Mouse (Mus musculus) ovary, postnatal 10 days (tissue): ENCODE measurements around the gene Zfp28.
"Not testable (repeated sequence)": the region's sequence is repeated elsewhere in the genome, so short reads cannot be mapped to it uniquely, and the experiment has no call there.

Experiments used
- DNase-seq: peaks from one replicate; pipeline ENCODE4 v3.0.0; 2022; ENCODE audit warnings: low spot score

The Zfp28 gene

DNA sequence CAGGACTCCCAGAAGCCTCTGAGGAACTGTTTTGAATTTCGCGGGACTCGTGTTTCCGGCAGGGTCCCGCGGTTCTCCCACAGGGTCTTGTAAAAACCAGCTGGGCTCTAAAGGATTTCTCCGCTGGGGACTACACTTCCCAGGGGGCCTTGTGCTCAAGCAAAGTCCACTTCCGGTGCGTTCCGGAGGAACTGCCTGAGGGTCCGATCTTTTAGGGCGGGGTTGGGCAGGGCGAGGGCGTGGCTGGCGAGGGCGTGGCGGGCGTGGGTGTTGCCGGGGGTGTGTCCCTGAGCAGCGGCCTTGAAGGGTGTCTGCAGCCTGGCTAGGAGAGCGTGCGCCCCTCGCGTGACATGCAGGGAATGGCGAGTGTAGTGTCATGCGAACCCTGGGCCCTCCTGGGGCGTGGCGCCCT, at the start of gene Zfp28:
Zfp28 (plus strand) TSS at position 252 of the 412 bp plus-strand sequence.
- peak; percentile 81 for DNase-seq

DNA sequence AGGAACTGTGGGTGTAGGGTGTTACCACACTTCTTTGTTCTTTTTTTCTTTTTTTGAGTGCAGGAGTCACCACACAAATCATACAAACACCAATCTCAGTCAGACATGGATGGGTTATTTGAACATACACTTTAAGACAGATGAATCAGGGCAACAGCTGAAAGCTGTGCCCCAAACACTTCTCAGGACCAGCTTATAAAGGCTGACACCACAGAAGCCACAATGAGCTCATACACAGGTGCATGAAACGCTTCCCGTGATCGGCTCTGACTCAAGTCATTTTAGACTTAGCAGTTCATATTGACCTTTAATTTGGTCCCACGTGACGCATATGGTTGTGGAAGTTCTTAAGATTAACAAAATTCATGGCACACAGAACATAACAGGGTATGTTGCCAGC, 43.2 kb upstream of the Zfp28 start:
- DNase-seq = no peak

DNA sequence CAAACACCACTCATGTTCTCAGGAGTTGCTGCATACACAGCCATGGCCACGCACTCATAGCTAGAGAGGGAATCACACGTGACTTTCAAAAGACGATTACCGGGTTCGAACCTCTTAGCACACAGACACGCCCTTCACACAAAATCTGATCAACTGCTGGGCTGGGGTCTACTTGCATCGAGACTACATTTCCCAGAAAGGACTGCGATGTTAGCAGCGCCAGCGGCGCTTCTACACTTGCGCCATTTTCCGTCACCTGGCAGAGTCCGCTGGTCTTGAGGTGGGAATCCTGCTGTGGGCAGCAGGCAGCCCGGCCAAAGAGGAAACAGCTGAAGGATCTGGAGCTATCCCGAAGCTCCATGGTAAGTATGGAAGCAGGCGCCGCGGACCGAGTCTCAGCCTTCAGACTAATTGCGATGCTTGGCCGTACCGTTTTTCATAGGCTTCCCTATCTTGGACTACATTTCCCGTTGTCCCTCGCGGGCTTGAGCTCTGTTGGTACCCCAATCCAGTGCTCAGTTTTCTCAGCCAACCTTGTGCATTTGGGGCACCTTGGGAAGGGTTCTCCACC, 39.5 kb upstream of the Zfp28 start, which contains the start of gene Gm3854:
Gm3854 (plus strand) TSS at position 259 of the 571 bp plus-strand sequence.
- DNase-seq = peak; percentile 34

DNA sequence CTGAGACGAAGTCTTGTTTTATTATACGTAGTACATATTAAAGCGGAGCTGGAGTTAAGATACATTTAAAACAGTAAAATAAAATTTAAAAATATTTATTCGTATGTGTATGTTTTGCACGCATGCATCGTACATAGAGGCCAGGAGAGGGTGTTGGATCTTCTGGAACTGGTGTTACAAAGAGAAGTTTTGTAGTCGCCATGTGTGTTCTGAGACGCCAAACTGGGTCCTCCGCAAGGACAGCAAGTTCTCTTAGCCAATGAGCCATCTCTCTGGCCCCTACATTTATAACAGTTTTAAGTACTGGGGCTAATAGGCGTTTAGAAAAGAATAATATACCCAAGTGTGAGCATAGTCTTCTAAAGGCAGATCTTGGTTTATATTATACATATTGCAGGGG, 39.0 kb upstream of the Zfp28 start:
- DNase-seq = no peak

DNA sequence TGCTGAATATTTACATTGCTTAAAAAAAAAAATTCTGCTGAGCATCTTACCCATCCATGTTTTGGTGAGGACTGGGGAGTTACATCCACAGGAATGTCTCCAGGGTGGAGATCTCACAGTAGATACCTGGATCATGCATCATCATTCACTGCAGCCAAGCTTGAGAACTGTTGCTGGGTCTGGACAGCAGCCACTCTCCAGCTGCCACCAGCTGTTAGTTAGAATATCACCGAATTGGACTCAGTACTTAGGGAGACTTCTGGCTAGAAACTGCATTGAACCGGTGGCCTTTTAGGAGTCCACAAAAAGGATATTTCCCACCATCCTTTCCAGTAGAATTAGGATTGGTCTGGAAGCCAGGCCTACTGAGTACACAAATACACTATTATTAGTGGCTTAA, 25.0 kb upstream of the Zfp28 start:
- no peak for DNase-seq

DNA sequence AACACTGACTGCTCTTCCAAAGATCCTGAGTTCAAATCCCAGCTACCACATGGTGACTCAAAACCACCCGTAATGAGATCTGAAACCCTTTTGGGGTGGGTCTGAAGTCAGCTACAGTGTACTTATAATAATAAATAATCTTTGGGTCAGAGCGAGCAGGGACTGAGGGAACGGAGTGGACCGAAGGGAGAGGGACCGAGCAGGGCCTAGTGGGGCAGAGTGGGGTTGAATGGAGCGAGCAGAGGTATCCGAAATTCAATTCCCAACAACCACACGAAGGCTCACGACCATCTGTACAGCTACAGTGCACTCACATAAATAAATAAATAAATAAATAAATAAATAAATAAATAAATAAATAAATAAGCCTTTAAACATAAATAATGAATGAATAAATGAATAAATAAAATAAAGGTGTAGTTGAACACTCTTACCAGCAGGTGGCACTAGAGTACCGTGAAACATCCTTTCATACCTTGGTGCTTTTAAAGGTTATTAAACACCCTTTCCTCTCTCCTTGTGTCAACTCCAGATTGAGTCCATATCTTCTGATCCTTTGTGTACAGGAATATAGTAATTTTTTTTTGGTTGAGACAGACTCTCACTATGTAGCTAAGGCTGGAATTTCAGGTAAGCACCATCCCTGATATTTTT, 24.0 kb upstream of the Zfp28 start:
- no peak for DNase-seq

DNA sequence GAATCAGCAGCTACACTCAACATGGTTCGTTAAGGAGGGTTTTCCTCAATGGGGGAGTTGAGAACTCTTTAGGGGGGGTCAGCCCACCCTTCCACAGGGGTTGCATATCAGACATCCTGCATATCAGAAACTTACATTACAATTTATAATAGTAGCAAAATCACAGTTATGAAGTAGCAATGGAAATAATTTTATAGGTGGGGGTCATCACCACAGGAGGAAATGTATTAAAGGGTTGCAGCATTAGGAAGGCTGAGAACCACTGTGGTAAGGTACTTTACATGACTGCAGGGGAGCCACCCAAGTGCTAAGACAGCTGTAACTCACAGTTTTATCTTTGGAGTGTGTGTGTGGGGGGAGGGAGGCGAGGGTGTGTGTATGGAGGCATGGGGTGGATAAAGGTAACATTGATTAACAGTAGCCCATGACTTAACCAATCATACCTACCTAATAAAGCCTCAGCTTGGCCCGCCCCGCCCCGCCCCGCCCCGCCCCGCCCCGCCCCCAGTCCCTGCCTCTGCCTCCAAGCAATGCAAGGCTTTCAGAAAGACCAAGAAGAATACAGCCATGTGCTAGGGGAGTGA, 22.5 kb upstream of the Zfp28 start:
- no peak for DNase-seq

DNA sequence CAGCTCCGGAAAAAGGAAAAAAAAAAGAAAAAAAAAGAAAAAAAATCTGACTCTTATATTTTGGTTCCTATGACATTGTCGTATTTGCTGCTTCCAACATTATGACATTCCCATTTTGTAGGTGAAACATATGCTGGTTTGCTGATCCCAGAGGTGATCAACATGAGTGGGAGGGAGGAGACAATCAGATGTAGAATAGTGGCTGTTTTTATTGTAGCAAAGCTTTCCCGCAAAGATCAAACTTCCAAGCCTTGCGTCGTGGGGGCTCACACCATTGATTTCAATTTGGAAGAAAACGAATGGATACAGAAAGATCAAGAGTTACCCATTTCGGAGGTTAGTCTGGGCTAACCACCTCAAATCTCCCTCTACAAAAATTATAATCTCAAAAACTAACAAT, 21.3 kb upstream of the Zfp28 start:
- no peak for DNase-seq

DNA sequence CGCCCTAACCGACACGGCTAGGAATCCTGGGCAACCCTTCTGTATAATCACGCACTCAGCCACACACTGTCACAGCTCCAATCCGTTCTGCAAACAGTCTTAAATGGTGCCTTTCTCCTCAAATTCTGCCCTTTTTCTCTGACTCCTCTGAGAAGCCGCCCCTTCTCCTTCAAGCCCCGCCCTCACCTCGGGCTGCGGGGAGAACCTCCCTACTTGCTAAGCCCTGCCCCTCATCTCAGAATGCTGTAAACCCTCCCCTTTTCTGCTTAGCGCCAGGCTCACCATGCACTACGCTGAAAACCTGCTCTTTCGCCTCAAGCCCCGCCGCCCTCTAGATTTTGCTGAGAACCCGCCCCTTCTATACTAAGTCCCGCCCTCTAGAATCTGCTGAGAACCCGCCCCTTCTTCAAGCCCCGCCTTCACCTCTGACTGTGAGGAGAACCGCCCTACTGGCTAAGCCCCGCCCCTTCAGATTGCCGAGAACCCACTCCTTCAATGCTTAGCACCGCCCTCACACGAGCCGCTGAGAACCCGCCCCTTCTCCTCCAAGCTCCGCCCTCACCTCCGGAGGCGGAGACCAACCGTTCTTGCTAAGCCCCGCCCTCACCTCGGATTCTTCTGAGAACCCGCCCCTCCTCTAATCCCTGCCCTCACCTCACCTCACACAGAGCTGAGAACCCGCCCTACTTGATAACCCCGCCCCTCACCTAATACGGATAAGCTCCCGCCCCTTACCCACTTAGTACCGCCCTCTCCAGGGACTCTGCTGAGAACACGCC, 20.6 kb upstream of the Zfp28 start:
- peak; percentile 80 for DNase-seq

DNA sequence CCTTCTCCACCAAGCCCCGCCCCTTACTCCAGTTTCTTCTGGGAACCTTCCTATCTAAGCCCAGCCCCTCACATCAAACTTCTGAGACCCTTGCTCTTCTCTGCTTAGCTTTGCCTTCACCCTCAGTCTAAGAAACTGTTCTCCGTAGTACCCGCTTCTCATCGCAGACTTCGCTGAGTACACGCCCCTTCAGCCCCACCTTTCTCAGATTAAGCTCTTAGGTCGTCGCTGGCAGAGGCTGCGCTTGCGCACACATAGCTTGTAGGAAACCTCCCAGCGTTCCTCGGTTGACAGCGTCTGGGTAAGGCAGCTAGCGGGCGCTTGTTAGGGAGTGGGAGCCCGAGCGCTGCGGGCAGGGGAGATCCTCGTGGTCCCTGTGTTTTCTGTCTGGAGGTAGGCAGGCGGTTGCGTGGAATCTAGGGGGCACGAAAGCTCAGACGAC, 20.0 kb upstream of the Zfp28 start, which contains the start of gene Zfp78:
Zfp78 (plus strand) TSS at position 234 of the 442 bp plus-strand sequence.
- peak; percentile 65 for DNase-seq

DNA sequence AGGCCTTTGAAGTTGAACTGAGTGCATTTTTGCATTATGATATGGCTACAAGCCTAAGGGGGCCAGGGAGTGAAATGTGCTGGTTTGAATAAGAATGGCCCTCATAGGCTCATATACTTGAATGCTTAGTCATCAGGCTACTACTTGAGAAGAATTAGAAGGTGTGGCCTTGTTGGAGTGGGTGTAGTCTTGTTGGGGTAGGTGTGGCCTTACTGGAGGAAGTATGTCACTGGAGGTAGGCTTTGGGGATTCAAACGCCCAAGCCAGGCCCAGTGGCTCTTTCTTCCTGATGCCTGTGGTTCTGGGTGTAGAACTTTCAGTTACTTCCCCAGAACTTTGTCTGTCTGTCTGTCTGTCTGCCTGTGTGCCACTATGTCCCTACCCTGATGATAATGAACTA, 18.3 kb upstream of the Zfp28 start:
- no peak for DNase-seq

DNA sequence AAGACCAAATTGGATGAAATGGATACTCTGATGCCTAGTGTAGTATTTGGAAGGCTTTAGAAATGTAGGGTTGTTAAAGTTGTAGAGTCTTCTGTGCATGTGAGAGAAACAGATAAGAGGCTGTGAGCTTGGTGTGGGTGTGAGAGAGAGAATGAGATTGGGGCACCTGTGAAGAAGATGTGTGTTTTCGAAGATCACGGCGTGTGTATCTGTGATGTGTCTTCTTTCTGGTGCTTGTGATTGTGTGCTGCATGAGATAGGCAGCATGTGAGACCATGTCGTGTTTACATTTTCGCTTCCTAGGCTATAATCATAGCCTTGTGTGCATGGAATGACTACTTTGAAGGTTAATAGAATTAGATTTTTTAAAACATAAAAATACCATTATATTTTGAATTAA, 15.9 kb upstream of the Zfp28 start:
- no peak for DNase-seq

DNA sequence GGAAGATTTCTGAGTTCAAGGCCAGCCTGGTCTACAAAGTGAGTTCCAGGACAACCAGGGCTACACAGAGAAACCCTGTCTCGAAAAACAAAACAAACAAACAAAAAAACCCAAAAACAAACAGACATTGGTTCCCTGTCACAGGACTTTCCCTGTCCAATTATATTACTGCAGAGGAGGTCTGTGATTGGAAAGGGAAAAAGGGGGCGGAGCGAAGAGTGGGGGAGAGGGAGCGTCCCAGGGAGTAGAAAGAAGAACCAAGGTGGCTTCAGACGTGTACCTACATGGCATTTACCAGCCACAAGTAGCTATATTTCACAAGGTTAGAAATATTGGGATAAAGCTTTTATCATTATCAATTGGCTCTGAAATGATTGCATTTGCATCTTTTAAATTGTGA, 14.9 kb upstream of the Zfp28 start:
- DNase-seq = not testable (repeated sequence)

DNA sequence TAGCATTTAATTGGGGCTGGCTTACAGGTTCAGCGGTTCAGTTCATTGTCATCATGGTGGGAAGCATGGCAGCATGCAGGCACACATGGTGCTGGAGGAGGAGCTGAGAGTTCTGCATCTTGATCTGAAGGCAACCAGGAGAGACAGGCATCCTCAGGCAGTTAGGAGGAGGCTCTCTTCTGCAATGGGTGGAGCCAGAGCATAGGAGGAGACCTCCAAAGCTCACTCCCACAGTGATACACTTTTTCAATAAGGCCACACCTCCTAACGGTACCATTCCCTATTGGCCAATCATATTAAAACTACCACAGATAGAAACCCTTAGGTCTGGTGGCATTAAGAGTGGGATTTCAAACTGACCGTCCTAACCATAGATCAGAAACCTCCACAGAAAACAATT, 13.6 kb upstream of the Zfp28 start:
- DNase-seq = no peak

DNA sequence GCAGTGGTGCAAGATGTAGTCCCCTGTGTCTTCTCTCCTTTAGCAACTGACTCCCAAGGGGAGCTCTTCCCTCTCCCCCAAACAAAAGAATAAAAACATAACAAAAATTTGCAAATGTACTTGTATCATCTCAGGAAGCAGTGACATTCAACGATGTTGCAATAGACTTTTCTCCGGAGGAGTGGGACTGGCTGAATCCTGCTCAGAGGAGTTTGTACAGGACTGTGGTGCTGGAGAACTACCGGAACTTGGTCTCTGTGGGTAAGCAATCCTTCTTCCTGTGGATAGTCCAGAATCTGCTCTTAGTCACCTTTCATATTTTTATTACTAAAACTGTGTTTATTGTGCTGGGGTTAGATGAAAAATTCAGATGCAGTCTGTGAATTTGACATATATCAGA, 10.1 kb upstream of the Zfp28 start:
- DNase-seq = no peak

DNA sequence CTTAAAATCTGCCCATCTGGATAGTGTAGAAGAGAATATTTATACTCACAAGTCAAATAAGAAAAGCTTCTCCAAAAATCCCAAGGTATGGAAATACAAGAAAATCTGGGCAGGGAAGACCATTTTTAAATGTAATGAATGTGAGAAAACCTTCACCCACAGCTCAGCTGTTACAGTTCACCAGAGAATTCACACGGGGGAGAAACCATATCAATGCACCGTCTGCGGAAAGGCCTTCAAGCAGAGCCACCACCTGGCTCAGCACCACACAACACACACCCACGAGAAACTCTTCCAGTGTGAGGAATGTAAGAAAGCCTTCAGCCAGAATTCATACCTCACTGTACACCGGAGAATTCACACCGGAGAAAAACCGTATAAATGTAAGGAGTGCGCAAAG, 4.7 kb upstream of the Zfp28 start:
- DNase-seq = no peak

DNA sequence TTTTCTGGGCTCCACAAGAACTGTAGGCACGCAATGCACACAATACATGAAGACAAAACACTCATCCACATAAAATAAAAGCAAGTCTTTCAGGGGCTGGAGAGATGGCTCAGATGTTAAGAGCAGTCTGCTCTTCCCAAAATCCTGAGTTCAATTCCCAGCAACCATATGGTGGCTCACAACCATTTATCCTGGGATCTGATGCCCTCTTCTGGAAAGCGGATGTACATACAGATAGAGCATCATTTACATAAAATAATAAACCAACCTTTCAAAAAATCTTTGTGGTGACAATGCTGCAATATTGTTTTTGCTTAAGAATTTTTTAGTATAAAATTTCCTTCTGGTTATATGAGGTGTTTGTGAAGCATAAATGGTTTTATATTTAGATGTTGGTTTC, 1.7 kb upstream of the Zfp28 start:
- no peak for DNase-seq

DNA sequence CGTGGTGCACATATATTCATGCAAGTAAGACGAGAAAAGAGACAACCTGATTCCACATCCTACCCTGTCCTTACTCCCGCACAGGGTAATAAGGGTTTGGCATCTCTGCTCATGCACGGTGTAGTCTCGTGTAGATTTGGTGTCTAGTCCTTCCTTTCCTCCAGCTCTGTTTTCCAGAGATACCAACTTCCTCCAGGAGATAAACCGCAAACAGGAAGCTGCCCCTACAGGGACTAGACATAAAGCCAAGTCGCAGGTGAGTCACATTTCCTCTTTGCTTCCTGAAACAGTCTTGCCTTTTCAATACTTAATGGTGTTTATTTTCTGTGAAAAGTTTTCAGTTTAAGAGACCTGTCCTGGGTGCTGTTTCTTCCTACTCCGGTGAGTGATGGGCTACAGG, 916 bp downstream of the Zfp28 start:
- no peak for DNase-seq

DNA sequence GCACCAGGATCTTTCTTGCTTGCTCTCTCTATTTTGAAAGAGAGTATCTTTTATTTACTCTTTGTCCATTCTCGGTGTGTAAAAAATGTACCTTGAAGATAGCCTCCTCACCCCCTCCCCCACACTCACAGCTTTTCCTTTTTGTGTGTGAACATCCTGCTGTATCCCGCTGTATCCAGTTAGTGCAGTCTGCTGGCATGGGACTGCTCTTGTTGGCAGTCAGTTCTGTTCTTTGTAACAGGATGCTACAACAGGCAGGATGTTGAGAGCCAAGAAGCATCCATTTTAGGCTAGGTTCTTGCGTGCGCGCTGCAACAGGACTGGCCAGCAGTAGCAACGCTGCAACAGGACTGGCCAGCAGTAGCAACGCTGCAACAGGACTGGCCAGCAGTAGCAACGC, 3.9 kb downstream of the Zfp28 start:
- DNase-seq = no peak

DNA sequence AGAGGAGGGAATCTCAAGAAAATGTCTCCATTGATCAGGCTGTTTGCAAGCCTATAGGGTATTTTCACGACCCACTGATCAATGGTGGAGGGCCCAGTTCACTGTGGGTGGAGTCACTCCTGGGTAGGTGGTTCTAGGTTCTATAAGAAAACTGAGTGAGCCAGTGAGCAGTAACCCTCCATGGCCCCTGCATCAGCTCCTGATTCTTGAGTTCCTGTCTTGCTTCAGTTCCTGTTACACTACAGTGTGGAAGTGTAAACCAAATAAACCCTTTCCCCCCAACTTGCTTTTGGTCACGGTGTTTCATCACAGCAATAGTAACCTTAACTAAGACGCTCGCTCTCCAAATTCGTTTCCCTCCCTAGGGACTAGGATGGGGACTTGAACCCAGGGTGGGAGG, 5.9 kb downstream of the Zfp28 start:
- DNase-seq = no peak

DNA sequence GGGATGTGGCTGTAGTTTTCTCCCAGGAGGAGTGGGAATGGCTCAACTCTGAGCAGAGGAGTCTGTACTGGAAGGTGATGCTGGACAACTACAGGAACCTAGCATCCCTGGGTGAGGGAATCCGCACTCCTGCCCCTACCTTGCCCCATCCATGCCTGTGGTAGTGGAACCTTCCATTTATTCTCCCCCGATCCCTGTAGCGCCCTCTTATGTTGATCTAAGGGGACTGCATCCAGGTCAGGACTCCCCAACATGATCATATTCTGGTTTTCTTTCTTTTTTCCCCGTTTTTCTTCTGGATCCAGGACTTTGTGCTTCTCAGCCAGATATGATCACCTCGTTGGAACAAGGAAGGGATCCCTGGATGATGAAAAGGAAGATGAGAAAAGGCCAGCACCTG, 6.4 kb downstream of the Zfp28 start:
- no peak for DNase-seq

DNA sequence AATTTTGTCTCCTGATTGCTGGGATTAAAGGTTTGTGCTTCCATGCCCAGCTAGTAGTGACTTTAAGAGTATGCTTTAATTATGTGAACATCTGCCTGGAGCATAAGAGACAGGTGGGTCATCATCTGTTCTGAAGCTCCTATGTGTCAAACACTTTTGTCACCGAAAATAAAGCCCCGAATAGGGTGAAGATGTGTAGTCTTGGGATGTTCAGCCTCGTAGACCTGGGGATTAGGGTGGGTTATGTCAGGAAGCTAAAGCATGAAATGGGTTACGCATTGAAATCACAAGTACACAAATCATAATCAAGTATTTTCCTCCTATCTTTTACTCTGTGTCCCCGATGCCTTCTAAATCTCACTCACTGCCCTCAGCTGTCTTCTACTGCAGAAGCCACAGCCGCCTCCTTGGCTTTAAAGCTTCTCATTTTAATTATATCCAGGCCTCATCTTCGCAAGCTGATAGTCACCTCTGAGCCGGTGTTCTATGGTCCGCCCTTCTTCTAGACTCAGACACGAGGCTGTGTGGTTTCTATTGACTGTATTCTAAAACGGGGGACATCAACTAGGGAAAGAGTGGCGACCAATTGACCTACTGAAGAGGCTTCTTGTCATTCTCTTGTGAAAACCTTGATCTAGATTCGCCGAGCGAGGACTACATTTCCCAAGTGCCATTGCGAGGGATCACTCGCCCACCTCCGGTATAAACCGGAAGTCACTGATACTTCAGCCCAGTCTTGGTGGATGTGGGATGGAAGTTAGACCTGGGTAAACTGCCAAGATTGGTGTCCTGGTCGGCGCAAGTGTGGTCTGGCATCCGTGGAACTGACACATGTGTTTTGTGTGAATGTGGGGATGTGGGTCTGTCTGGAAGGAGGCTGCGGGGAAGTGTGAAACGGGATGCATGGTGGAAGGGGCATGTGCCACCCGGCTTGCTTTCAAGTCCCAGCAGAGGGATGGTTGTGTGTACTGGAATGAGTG, 15.2 kb downstream of the Zfp28 start, which contains the start of gene Smim17:
Smim17 (plus strand) TSS at position 720 of the 980 bp plus-strand sequence.
- peak; percentile 1 for DNase-seq
